19 mouse cellular contexts compared by ENCODE assay signal in genomic region chr6:19273207-19273606, GRCm38 (mm10).
"Had no signal": no experiment of that assay in that cellular context is flagged by ENCODE, and none has a peak within 500 bp of the region (broad histone marks: within the 10 kb centered on the region; RNA-seq: fewer than 3 reads in every experiment).

No protein-coding gene starts in this region.

- H3K4me1 ChIP-seq: midbrain, embryonic 10.5 days; midbrain, embryonic 12.5 days; neural tube, embryonic 13.5 days; neural tube, embryonic 15.5 days had no signal

- H3K27me3 ChIP-seq: midbrain, embryonic 12.5 days; neural tube, embryonic 13.5 days; neural tube, embryonic 15.5 days had no signal

- DNase-seq: lung, adult 2 months; lung, postnatal 10 days; lung, postnatal 36 days; midbrain, embryonic 14.5 days; retina, postnatal 1 day; right cerebral cortex, adult 18-20 months; right cerebral cortex, postnatal 25 days; right cerebral cortex, postnatal 4 days; spleen, adult 18-20 months; thymus, adult 2 months; thymus, postnatal 25 days; thymus, postnatal 4 days had no signal

- H3K4me3 ChIP-seq: midbrain, embryonic 10.5 days; midbrain, embryonic 12.5 days; myocyte; neural tube, embryonic 13.5 days; neural tube, embryonic 15.5 days had no signal

- H3K27ac ChIP-seq: liver, embryonic 14.5 days; midbrain, embryonic 10.5 days; midbrain, embryonic 12.5 days; neural tube, embryonic 13.5 days; neural tube, embryonic 15.5 days had no signal

- ATAC-seq: midbrain, embryonic 16.5 days had no signal

- H3K9me3 ChIP-seq: midbrain, embryonic 10.5 days; midbrain, embryonic 12.5 days; neural tube, embryonic 13.5 days; neural tube, embryonic 15.5 days had no signal

- H3K4me2 ChIP-seq: midbrain, embryonic 12.5 days; neural tube, embryonic 13.5 days; neural tube, embryonic 15.5 days had no signal

- H3K9ac ChIP-seq: liver, embryonic 14.5 days; midbrain, embryonic 12.5 days; neural tube, embryonic 13.5 days; neural tube, embryonic 15.5 days had no signal

- H3K36me3 ChIP-seq: midbrain, embryonic 10.5 days; midbrain, embryonic 12.5 days; neural tube, embryonic 13.5 days; neural tube, embryonic 15.5 days had no signal
